Mouse (Mus musculus): Measurements from ENCODE around the gene Caprin2. TPM values are rescaled to one million over a fixed set of nuclear protein-coding genes. Genes with fewer than 3 reads are reported as not detected.
"Not testable (repeated sequence)": the region's sequence is repeated elsewhere in the genome, so short reads cannot be mapped to it uniquely, and the experiment has no call there.

Caprin2 gene
- polyA plus RNA-seq (2016; fragmentation: Nextera tagmentation; extraction: Ambion mirVana): 15.9 and 19.0 TPM in 2 replicates

DNA sequence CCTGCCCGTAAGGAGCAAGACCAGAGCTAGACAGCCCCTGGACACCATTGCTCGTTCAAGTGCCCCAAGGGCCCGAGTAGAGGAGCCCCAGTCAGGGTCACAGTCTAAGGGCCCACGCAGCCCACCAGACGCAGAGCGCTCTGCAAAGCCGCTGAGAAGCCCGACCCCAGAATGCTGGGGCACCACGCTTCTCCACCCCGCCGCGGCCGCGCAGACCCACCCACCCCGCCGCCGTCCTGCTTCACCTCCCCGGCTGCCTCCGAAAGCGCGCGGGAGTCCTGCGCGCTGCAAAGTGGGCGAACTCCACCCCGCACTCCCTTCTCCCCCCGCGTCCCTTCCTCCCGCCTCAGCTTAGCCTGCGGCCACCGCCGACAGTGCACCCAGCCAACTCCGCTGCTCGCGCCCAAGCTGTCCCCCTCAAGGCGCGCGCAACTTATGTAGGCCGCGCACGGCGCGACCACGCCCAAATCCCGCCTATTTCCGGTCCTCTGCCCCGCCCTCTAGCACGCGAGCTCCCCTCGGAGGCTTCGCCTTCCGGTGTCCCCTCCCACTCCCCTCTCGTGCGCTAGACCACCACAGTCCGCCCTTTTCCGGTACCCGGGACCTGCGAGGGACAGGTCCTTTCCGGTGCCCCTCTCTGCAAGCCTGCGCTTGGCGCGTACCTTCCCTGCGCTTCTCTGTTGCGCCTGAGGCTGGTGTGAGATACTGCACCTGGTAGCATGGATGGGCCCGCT lies at the start of gene Caprin2:
Caprin2 (minus strand) TSS at position 465 of the 734 bp plus-strand sequence.
- WGBS: under 1% methylated on average over 63 of the region's 65 CpGs
- no peaks in the 10 kb centered on the region for H3K9me3 ChIP-seq
- H3K4me1 ChIP-seq: peaks cover 11% of the 10 kb centered on the region
- H3K36me3 ChIP-seq: no peaks in the 10 kb centered on the region
- DNase-seq (ENCODE audit: low spot score): peak; percentile 97
- peak within 1 kb of the TSS; percentile 93 for H3K27ac ChIP-seq
- no peaks in the 10 kb centered on the region for H3K27me3 ChIP-seq (ENCODE audit: insufficient read depth, poor library complexity, severe bottlenecking)
- peak within 1 kb of the TSS; percentile 86 for H3K4me3 ChIP-seq

DNA sequence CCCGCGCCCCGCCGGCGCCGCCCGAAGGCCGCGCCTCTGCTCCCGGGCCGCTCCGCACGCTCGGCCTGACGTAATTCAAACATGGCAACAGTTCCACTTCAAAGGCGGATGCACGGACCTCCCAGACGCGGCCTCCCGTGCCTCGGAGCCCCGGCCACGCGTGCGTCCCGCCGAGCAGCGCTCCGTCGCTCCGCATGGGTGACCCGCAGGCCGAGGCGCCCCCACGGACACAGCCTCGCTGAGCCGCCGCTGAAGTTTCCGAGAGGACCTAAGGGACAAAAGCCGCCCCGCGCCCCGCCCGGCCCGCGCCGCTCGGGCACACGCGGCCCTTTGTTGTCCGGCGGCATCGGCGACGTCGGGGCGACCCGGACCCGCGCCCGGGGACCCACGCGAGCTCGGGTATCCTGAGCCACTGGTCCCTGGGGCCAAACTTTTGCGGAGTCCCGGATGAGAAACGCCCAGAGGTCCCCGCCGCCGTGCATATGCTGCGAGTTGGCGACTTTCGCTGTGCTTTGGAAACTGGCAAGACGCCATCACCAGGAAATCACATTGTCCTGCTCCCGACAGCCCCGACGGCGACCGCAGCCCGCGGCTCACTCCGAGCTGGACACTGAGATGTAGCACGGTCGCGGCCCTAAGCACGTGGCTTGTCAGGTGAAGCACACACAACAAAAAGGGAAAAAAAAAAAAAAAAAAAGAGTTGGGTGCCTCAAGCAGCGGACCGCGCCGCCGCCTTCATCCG lies 48.9 kb upstream of the Caprin2 start:
- peak; percentile 89 for DNase-seq (ENCODE audit: low spot score)
- H3K4me1 ChIP-seq: peaks cover 5% of the 10 kb centered on the region
- WGBS: under 1% methylated on average over 92 of the region's 92 CpGs
- peaks cover 7% of the 10 kb centered on the region for H3K36me3 ChIP-seq
- no peaks in the 10 kb centered on the region for H3K9me3 ChIP-seq
- H3K27me3 ChIP-seq (ENCODE audit: insufficient read depth, poor library complexity, severe bottlenecking): no peaks in the 10 kb centered on the region
- H3K27ac ChIP-seq: peak overlapping the region; percentile 97
- H3K4me3 ChIP-seq: peak overlapping the region; percentile 81

DNA sequence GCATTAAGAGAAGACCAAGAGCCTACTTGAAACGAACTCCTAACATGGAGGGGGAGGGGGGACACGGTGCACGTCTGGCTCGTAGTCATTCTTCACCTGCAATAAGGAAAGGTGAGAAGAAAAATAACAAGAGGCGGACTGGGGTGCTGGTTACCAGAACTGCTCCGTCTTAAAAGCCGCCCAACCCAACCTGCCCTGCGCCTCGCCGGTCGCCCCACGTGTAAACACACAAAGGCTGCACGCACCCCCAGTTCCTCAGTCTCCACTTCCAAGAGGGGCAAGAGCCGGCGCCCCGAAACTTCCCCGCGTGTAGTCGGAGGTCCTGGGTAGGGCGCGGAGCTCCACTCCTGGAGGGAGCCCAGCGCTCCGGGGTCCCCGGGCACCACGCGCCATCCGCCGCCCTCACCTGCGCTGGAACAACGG lies 48.3 kb upstream of the Caprin2 start:
- under 1% methylated on average over 30 of the region's 30 CpGs for WGBS
- H3K4me1 ChIP-seq: peaks cover 8% of the 10 kb centered on the region
- no peaks in the 10 kb centered on the region for H3K9me3 ChIP-seq
- peaks cover 7% of the 10 kb centered on the region for H3K36me3 ChIP-seq
- peak overlapping the region; percentile 81 for H3K4me3 ChIP-seq
- peak overlapping the region; percentile 97 for H3K27ac ChIP-seq
- no peaks in the 10 kb centered on the region for H3K27me3 ChIP-seq (ENCODE audit: insufficient read depth, poor library complexity, severe bottlenecking)
- DNase-seq (ENCODE audit: low spot score): no peak

DNA sequence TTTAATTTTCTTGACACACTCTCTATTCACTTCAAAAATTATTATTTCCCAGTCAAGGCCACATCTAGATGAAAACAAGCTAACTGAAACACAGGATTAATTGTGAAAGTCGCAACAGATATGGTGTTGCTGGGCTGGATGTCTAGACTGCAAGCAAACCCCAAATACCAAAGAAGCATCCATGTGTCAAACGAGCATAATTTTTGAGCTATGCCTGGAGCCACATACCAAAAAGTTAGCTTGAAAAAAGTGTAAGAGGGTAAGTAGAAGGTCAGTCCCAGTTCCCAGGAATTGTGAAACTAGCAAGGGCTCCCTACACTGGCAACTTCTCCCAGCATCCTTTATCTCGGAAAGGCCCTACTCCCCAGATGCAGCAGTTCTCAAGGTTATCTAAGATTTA lies 47.7 kb upstream of the Caprin2 start:
- H3K4me1 ChIP-seq: peaks cover 9% of the 10 kb centered on the region
- 28% methylated on average over 3 of the region's 3 CpGs for WGBS
- H3K4me3 ChIP-seq: peak overlapping the region; percentile 81
- no peaks in the 10 kb centered on the region for H3K9me3 ChIP-seq
- H3K27ac ChIP-seq: peak overlapping the region; percentile 97; the same call in 1 of the 2 replicates
- peaks cover 7% of the 10 kb centered on the region for H3K36me3 ChIP-seq
- H3K27me3 ChIP-seq (ENCODE audit: insufficient read depth, poor library complexity, severe bottlenecking): no peaks in the 10 kb centered on the region
- DNase-seq (ENCODE audit: low spot score): no peak

DNA sequence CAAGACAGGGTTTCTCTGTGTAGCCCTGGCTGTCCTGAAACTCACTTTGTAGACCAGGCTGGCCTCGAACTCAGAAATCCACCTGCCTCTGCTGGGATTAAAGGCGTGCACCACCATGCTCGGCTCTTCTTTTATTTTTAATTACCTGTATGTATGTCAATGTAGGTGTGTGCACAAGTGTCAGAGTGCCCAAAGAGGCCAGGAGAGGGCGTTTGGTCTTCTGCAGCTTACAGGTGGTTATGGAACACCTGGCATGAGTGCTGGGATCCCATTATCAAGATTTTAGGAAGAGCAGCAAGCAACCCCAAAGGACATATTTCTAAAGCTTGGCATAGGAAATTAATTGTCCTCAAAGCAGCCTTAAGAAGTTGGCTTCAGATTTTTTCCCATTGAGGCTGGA lies 46.4 kb upstream of the Caprin2 start:
- Histone ChIP-seq H3K4me3 (no peak overlapping the region), H3K36me3 (peaks cover 11% of the 10 kb centered on the region), H3K27me3 (ENCODE audit: insufficient read depth, poor library complexity, severe bottlenecking) (no peaks in the 10 kb centered on the region), H3K4me1 (peaks cover 9% of the 10 kb centered on the region), H3K27ac (no peak overlapping the region), H3K9me3 (no peaks in the 10 kb centered on the region)
- DNase-seq (ENCODE audit: low spot score): no peak
- 82% methylated on average over 4 of the region's 4 CpGs for WGBS

DNA sequence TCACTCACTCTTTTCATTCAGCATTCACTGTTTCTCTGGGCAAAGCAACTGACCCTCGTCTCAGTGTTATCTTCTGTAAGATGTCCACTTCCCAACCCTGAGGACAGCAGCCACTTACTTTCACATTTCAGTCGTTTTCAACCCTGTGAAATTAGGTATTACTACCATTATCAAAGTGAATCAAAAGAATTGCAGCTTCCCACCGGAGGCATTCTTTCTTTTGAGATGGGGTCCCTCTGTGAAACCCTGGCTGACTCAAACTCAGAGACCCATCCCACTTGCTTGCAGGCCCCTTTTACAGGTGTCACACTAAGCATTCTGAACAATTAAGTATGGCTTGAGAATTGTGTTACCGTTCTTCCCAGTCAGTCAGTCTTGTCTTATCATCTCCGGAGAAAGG lies 45.8 kb upstream of the Caprin2 start:
- Histone ChIP-seq H3K27me3 (ENCODE audit: insufficient read depth, poor library complexity, severe bottlenecking) (no peaks in the 10 kb centered on the region), H3K4me1 (peaks cover 6% of the 10 kb centered on the region), H3K4me3 (no peak overlapping the region), H3K36me3 (peaks cover 11% of the 10 kb centered on the region), H3K9me3 (no peaks in the 10 kb centered on the region), H3K27ac (no peak overlapping the region)
- no peak for DNase-seq (ENCODE audit: low spot score)
- WGBS: 63% methylated on average over 5 of the region's 5 CpGs

DNA sequence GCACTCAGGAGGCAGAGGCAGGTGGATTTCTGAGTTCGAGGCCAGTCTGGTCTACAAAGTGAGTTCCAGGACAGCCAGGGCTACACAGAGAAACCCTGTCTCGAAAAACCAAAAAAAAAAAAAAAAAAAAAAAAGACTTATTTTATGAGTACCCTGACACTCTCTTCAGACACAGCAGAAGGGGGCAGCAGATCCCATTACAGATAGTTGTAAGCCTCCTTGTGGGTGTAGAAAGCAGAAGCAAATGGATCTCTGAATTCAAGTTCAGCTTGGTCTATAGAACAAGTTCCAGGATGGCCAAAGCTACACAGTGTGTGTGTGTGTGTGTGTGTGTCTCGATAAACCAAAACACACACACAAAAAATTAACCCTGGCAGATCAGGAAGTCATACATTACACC lies 44.3 kb upstream of the Caprin2 start:
- not testable (repeated sequence) for H3K27me3 ChIP-seq (ENCODE audit: insufficient read depth, poor library complexity, severe bottlenecking); DNase-seq (ENCODE audit: low spot score); H3K9me3 ChIP-seq; H3K4me3 ChIP-seq; H3K4me1 ChIP-seq; H3K27ac ChIP-seq
- H3K36me3 ChIP-seq: peaks cover 11% of the 10 kb centered on the region
- WGBS: 90% methylated on average over 2 of the region's 3 CpGs

DNA sequence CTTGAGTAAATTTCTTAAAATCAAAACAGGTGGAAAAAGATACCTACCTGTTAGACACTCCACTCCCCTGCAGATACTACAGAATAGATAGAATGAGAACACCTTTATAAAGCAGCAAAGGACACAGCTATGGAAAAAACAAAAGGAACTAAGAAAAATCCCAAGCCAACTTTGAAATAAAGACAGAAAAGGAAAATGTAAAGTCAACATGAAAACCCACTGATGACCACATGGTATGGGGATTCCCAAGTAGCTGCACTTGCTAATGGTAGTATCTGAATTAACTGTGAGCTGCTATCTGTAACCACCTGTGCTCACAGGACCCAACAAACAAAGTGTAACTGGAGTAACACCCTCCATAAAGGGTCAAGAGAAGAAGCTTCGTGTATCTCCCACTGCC lies 41.7 kb upstream of the Caprin2 start:
- no peaks in the 10 kb centered on the region for H3K9me3 ChIP-seq
- WGBS: 44% methylated on average over 1 of the region's 1 CpGs
- H3K4me1 ChIP-seq: peaks cover 14% of the 10 kb centered on the region
- no peak overlapping the region for H3K4me3 ChIP-seq
- H3K36me3 ChIP-seq: peaks cover 19% of the 10 kb centered on the region
- no peaks in the 10 kb centered on the region for H3K27me3 ChIP-seq (ENCODE audit: insufficient read depth, poor library complexity, severe bottlenecking)
- DNase-seq (ENCODE audit: low spot score): no peak
- no peak overlapping the region for H3K27ac ChIP-seq

DNA sequence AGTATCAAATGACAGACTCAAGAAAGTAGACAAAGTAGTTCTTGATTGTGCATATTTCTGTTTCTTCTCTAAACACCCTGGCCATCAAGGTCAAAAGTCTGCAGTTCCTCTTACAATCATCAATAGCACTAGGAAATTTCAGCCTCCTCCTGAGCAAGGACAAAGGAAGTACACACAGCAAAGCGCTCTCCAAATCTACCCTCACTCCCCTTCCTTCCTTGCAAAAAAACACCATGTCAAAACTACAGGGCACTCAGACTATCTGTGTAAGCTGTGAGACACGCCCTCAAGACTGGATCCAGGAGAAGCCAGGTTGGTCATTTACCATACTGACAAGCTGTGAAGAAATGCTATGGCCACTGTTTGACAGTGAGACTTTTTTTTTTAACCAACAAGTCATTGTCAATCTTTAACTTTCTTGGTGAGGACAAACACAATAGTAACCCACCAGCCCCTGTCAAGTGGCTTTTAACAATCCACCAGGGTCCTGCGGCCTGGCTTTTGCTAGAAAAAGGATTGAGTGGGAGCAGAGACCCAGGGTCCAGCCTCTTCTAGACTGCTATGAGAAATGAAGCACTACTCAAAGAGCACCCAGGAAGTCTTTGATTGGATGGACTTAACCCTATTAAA lies 39.0 kb upstream of the Caprin2 start:
- Histone ChIP-seq H3K9me3 (no peaks in the 10 kb centered on the region), H3K4me3 (no peak overlapping the region), H3K27ac (no peak overlapping the region), H3K27me3 (ENCODE audit: insufficient read depth, poor library complexity, severe bottlenecking) (no peaks in the 10 kb centered on the region), H3K36me3 (peaks cover 42% of the 10 kb centered on the region), H3K4me1 (peaks cover 14% of the 10 kb centered on the region)
- DNase-seq (ENCODE audit: low spot score): no peak
- WGBS: 64% methylated on average over 3 of the region's 3 CpGs

DNA sequence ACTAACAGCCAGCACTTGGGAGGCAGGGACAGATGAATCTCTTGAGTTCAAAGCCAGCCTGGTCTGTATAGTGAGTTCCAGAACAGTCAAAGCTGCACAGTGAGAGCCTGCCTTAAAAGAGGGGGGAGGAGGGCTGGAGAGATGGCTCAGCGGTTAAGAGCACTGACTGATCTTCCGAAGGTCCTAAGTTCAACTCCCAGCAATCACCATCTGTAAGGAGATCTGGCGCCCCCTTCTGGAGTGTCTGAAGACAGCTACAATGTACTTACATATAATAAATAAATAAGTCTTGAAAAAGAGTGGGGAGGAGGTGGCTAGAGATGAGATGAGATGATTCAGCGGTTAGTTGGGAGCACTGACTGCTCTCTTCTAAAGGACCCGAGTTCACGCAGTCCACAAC lies 35.2 kb upstream of the Caprin2 start:
- no peak for DNase-seq (ENCODE audit: low spot score)
- no peak overlapping the region for H3K4me3 ChIP-seq
- no peak overlapping the region for H3K27ac ChIP-seq
- H3K9me3 ChIP-seq: no peaks in the 10 kb centered on the region
- no peaks in the 10 kb centered on the region for H3K27me3 ChIP-seq (ENCODE audit: insufficient read depth, poor library complexity, severe bottlenecking)
- H3K4me1 ChIP-seq: peaks cover 10% of the 10 kb centered on the region
- H3K36me3 ChIP-seq: peaks cover 70% of the 10 kb centered on the region
- 86% methylated on average over 6 of the region's 6 CpGs for WGBS

DNA sequence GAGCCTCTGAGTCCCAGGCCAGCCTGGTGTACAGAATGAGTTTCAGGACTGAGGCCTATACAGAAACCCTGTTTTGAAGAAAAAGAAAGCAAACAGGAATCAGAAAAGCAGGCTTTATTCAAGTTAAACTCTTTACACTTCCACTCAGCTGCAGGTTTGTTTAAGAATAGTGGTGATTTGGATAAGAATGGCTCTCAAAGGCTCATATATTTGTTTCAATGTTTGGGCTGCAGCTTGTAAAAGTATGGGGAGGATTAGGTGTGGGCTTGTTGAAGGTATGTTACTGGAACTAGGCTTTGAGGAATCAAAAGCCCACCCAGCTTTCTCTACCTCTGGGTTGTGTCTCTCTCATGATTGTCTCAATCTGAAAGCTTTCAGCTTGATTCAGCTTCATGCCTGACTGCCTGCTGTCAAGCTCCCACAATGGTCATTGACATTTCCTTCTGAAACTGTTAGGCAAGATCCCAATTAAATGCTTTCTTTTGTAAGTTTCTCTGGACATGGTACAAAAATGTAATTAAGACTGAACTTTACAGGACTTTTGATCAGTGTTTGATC lies 22.9 kb upstream of the Caprin2 start:
- H3K27ac ChIP-seq: no peak overlapping the region
- H3K27me3 ChIP-seq (ENCODE audit: insufficient read depth, poor library complexity, severe bottlenecking): no peaks in the 10 kb centered on the region
- H3K9me3 ChIP-seq: no peaks in the 10 kb centered on the region
- peaks cover 30% of the 10 kb centered on the region for H3K36me3 ChIP-seq
- H3K4me3 ChIP-seq: no peak overlapping the region
- no peak for DNase-seq (ENCODE audit: low spot score)
- H3K4me1 ChIP-seq: no peaks in the 10 kb centered on the region

DNA sequence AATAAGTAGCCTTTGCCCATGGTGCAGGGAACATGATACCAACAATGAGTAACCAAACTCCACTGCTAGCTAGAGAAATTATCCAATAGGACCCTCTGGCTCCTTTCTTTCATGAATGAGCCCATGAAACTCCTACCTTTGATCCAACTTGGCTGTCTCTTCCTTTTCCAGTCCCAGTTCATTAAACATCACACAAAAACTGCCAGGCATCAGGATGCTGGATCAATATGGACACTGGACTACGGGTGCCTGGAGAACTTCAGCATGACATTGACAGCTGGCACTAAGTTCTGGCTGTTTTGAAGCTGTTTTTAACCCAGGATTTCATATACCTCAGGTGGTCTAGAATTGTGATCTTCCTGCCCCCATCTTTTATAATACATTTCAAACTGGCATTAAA lies 21.6 kb upstream of the Caprin2 start:
- Histone ChIP-seq H3K27me3 (ENCODE audit: insufficient read depth, poor library complexity, severe bottlenecking) (no peaks in the 10 kb centered on the region), H3K9me3 (no peaks in the 10 kb centered on the region), H3K4me1 (no peaks in the 10 kb centered on the region), H3K36me3 (peaks cover 18% of the 10 kb centered on the region), H3K27ac (no peak overlapping the region), H3K4me3 (no peak overlapping the region)
- WGBS: 85% methylated on average over 1 of the region's 1 CpGs
- DNase-seq (ENCODE audit: low spot score): no peak

DNA sequence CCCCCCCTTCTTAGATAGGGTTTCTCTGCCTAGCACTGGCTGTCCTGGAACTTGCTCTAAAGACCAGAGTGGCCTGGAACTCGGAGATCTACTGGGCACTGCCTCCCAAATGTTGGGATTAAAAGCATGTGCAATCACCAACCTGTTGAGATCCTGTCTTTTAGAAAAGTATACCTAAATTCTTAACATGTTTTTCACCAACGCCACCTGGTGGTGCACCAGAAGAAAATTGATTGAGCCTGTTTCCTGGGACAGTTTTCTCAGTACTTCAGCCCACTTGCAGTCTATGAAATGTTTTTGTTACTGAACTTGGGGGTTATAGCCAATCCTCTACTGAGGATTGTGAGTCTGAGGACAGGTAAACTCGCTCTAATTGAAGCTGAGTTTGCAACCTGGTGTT lies 20.8 kb upstream of the Caprin2 start:
- no peak for DNase-seq (ENCODE audit: low spot score)
- H3K4me3 ChIP-seq: no peak overlapping the region
- H3K36me3 ChIP-seq: peaks cover 18% of the 10 kb centered on the region
- no peak overlapping the region for H3K27ac ChIP-seq
- H3K27me3 ChIP-seq (ENCODE audit: insufficient read depth, poor library complexity, severe bottlenecking): no peaks in the 10 kb centered on the region
- H3K4me1 ChIP-seq: no peaks in the 10 kb centered on the region
- 31% methylated on average over 3 of the region's 3 CpGs for WGBS
- no peaks in the 10 kb centered on the region for H3K9me3 ChIP-seq

Measured in heart, embryonic 10.5 days (tissue).